Mouse (Mus musculus): ENCODE data around the gene Hspa12a. TPM values are rescaled to one million over a fixed set of nuclear protein-coding genes. Genes with fewer than 3 reads are reported as not detected.
A peak's percentile ranks its signal among the peaks of the same experiment; 100 is the strongest.

Hspa12a gene
- polyA plus RNA-seq, 1 experiment from 2014 or later = 35.4 TPM

DNA sequence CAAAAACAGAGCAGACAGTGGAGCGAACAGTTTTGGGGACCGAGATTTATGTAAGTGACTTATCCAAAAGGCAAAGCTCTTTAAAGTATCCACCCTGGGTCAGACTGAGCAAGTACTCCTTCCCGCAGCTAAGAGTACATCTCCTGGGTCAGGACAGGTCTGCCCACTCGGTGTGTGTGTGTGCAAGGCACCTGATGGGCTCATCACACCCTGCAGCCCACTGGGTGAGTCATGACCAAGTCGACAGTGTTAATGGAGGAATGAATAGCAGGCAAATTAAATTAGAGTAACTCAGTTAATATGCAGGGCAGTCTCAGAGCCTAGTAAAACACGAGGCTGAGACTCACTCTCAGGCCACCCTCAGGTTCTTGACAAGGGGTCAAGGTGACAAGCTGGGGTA lies 134.6 kb downstream of the Hspa12a start:
- 87% methylated on average over 6 of the region's 6 CpGs for WGBS
- Histone ChIP-seq H3K4me1 (replicated peaks) (peaks cover 8% of the 10 kb centered on the region; the same call in 1 of the 2 replicates), H3K9ac (replicated peaks) (no peak overlapping the region), H3K4me2 (replicated peaks) (no peak overlapping the region), H3K27ac (no peak overlapping the region), H3K4me3 (replicated peaks) (no peak overlapping the region), H3K27me3 (no peaks in the 10 kb centered on the region), H3K9me3 (no peaks in the 10 kb centered on the region), H3K36me3 (no peaks in the 10 kb centered on the region; the same call in 1 of the 2 replicates)
- ATAC-seq = 0 out of 2 replicates have a peak, but pooled peaks have one; percentile 51

DNA sequence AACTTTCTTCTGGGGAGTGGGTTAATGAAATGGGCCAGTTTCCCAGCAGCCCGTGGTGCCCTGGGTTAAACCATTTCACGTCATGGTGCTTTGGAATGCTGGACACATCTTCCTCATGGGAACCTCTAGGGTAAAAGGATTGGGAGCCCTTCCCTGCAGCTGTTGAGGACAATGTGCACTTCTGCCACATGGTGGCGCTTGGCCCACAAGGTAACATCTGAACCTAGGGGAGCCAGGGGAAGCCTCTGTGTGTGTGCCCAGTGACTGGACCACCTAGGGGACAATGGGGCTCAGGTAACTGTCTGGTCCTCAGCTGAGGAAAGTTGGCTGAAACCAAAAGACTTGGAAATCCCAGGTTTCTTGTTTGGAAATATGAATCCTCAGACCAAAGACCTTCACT lies 137.1 kb downstream of the Hspa12a start:
- peaks cover 8% of the 10 kb centered on the region; the same call in 1 of the 2 replicates for H3K4me1 ChIP-seq (replicated peaks)
- 6% methylated on average over 3 of the region's 3 CpGs for WGBS
- peaks cover 16% of the 10 kb centered on the region; the same call in 1 of the 2 replicates for H3K36me3 ChIP-seq
- no peak overlapping the region for H3K4me3 ChIP-seq (replicated peaks)
- ATAC-seq = peak; percentile 70; the same call in 1 of the 2 replicates
- H3K9me3 ChIP-seq = no peaks in the 10 kb centered on the region
- H3K27ac ChIP-seq = no peak overlapping the region
- H3K9ac ChIP-seq (replicated peaks) = no peak overlapping the region
- H3K4me2 ChIP-seq (replicated peaks) = no peak overlapping the region
- H3K27me3 ChIP-seq = no peaks in the 10 kb centered on the region

DNA sequence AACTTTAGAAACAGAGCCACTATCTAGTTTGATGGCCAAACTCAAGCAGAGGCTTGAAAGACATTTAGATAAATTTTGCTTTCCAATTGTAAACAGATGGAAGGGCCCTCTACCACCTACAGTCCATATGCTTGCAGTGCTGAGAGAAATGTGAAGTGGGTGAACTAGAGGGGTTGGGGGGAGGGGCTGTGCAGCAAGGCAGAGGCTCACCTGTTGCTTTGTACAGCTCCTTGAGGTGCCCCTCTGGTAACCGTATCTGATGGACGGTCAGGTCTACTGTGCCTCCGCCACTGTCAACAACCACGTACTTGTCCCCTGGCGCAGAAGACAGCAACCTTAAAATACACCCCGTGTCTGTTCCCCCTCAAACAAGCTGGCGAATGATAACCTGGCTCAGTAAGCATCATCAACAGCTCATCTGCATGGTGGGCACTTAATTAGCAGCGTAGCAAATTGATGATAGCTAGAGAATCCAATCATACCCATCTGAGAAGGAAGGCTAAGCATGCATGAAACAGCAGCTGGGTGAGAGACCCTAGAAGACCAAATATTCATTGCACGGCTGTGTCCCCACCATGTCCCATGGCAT lies 138.2 kb downstream of the Hspa12a start:
- WGBS = 91% methylated on average over 9 of the region's 9 CpGs
- H3K9me3 ChIP-seq = no peaks in the 10 kb centered on the region

GRCm38 (mm10) chr19:58795114-58795669 lies 148.3 kb downstream of the Hspa12a start:
- ATAC-seq = peak; percentile 79
- Histone ChIP-seq H3K27me3 (no peaks in the 10 kb centered on the region), H3K36me3 (peaks cover 21% of the 10 kb centered on the region), H3K4me2 (replicated peaks) (no peak overlapping the region), H3K27ac (no peak overlapping the region), H3K9ac (replicated peaks) (no peak overlapping the region), H3K9me3 (no peaks in the 10 kb centered on the region), H3K4me1 (replicated peaks) (peaks cover 8% of the 10 kb centered on the region; the same call in 1 of the 2 replicates), H3K4me3 (replicated peaks) (no peak overlapping the region)
- 66% methylated on average over 12 of the region's 12 CpGs for WGBS

More for the DNA sequence above, 138.2 kb downstream of the Hspa12a start:
- Histone ChIP-seq H3K4me3 (replicated peaks) (no peak overlapping the region), H3K4me2 (replicated peaks) (no peak overlapping the region), H3K27me3 (no peaks in the 10 kb centered on the region), H3K4me1 (replicated peaks) (peaks cover 8% of the 10 kb centered on the region; the same call in 1 of the 2 replicates), H3K36me3 (peaks cover 27% of the 10 kb centered on the region), H3K27ac (no peak overlapping the region), H3K9ac (replicated peaks) (no peak overlapping the region)
- no peak for ATAC-seq

DNA sequence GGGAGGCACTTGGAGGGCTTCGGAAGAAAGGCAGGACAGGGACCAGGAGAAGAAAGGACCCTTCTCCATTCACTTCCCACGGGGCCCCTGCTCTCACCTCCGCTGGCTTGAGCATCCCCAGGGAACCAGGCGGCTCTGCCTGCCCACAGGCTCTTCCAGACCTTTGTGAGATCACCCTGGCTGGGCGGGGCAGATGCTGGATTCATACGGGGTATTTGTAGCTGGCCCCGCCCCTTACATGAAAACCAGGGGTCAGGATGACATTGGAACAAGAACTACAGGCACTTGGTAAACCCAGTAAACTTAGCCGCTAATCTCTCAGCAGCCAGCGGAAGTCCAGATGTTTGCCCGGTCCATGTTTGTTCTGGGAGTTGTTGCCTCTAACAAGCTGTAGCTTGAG lies 149.2 kb downstream of the Hspa12a start, which contains the start of gene 1700019N19Rik:
Gene 1700019N19Rik (minus strand): TSS at position 178 of the 400 bp plus-strand sequence.
- 44% methylated on average over 10 of the region's 10 CpGs for WGBS

DNA sequence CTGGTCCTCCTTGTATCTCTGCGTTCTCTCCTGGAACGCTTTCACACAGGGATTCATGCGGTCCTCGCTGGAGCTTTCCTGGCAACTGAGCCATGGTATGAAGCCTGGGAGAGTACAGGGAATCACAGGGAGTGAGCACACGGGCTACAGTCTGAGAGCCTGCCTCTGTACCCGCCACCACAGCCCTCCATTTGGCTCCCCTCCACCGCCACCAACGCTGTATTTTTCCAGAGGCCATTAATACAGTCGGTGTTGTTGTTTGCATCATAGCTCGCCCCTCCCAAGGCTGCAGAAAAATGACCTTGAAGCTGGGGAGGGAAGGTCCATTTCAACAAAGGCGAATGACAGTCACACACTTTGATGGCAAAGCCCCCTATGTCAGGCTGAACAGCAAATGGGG lies 154.3 kb downstream of the Hspa12a start:
- Histone ChIP-seq H3K4me2 (replicated peaks) (no peak overlapping the region), H3K9ac (replicated peaks) (no peak overlapping the region), H3K27me3 (no peaks in the 10 kb centered on the region), H3K36me3 (no peaks in the 10 kb centered on the region), H3K27ac (peak overlapping the region; percentile 41), H3K9me3 (no peaks in the 10 kb centered on the region), H3K4me1 (replicated peaks) (peaks cover 3% of the 10 kb centered on the region), H3K4me3 (replicated peaks) (no peak overlapping the region)
- 78% methylated on average over 11 of the region's 11 CpGs for WGBS
- ATAC-seq = no peak

More for the DNA sequence above, 149.2 kb downstream of the Hspa12a start, which contains the start of gene 1700019N19Rik:
- Histone ChIP-seq H3K36me3 (peaks cover 12% of the 10 kb centered on the region), H3K27ac (peak within 1 kb of the TSS; percentile 17; the same call in 1 of the 2 replicates), H3K4me2 (replicated peaks) (no peak within 1 kb of the TSS), H3K4me1 (replicated peaks) (peaks cover 8% of the 10 kb centered on the region; the same call in 1 of the 2 replicates), H3K4me3 (replicated peaks) (no peak within 1 kb of the TSS), H3K9me3 (no peaks in the 10 kb centered on the region), H3K27me3 (no peaks in the 10 kb centered on the region), H3K9ac (replicated peaks) (no peak within 1 kb of the TSS)
- 0 out of 2 replicates have a peak, but pooled peaks have one; percentile 14 for ATAC-seq

GRCm38 (mm10) chr19:58783938-58784337 lies 159.5 kb downstream of the Hspa12a start:
- no peaks in the 10 kb centered on the region for H3K36me3 ChIP-seq
- no peaks in the 10 kb centered on the region for H3K27me3 ChIP-seq
- H3K9me3 ChIP-seq = no peaks in the 10 kb centered on the region
- 28% methylated on average over 7 of the region's 7 CpGs for WGBS
- peak overlapping the region; percentile 60 for H3K27ac ChIP-seq
- H3K4me1 ChIP-seq (replicated peaks) = peaks cover 21% of the 10 kb centered on the region
- no peak overlapping the region for H3K4me3 ChIP-seq (replicated peaks)
- H3K9ac ChIP-seq (replicated peaks) = no peak overlapping the region
- ATAC-seq = peak; percentile 83; the same call in 1 of the 2 replicates
- H3K4me2 ChIP-seq (replicated peaks) = no peak overlapping the region

DNA sequence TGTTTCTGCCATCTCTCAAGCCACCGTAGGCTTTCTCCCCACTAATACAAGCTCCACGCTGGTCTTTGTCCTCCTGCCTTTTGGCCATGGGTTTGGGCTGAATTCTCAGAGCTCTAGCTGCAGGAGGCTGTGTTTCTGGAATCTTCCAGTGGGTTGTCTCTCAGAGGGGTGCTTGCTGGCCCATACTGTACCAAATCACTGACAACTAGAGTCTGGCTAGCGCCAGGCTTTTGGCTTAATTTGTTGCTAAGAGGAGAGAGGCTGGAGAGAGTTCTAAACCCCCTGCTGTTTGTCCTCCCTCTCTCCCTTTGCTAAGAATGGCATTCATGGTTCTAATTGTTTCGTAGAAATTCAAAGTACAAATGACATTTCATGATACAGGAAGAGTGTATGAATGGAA lies 161.9 kb downstream of the Hspa12a start:
- Histone ChIP-seq H3K4me2 (replicated peaks) (no peak overlapping the region), H3K9ac (replicated peaks) (no peak overlapping the region), H3K4me1 (replicated peaks) (peaks cover 21% of the 10 kb centered on the region), H3K27me3 (no peaks in the 10 kb centered on the region), H3K27ac (no peak overlapping the region), H3K9me3 (no peaks in the 10 kb centered on the region), H3K4me3 (replicated peaks) (no peak overlapping the region), H3K36me3 (no peaks in the 10 kb centered on the region)
- ATAC-seq = no peak
- WGBS = 24% methylated on average over 4 of the region's 4 CpGs

- Histone ChIP-seq H3K4me1 (replicated peaks) (peaks cover 2% of the 10 kb centered on the region), H3K9me3 (no peaks in the 10 kb centered on the region), H3K4me2 (replicated peaks) (no peak overlapping the region), H3K27me3 (no peaks in the 10 kb centered on the region), H3K36me3 (no peaks in the 10 kb centered on the region), H3K4me3 (replicated peaks) (no peak overlapping the region), H3K9ac (replicated peaks) (no peak overlapping the region), H3K27ac (no peak overlapping the region)
- ATAC-seq = no peak
- WGBS = 83% methylated on average over 5 of the region's 5 CpGs
Observed at GRCm38 (mm10) chr19:58776461-58776860, 167.0 kb downstream of the Hspa12a start.

- Histone ChIP-seq H3K9ac (replicated peaks) (no peak overlapping the region), H3K27ac (no peak overlapping the region), H3K27me3 (peaks cover 5% of the 10 kb centered on the region; the same call in 1 of the 2 replicates), H3K36me3 (no peaks in the 10 kb centered on the region), H3K4me3 (replicated peaks) (no peak overlapping the region), H3K4me2 (replicated peaks) (no peak overlapping the region), H3K4me1 (replicated peaks) (peaks cover 10% of the 10 kb centered on the region), H3K9me3 (no peaks in the 10 kb centered on the region)
- 18% methylated on average over 6 of the region's 6 CpGs for WGBS
- no peak for ATAC-seq
Observed at GRCm38 (mm10) chr19:58767329-58767728, 176.1 kb downstream of the Hspa12a start.

GRCm38 (mm10) chr19:58762848-58763541 lies 180.5 kb downstream of the Hspa12a start:
- peak; percentile 83 for ATAC-seq
- Histone ChIP-seq H3K9me3 (no peaks in the 10 kb centered on the region), H3K27me3 (peaks cover 5% of the 10 kb centered on the region; the same call in 1 of the 2 replicates), H3K4me3 (replicated peaks) (no peak overlapping the region), H3K9ac (replicated peaks) (no peak overlapping the region), H3K36me3 (no peaks in the 10 kb centered on the region), H3K4me2 (replicated peaks) (peak overlapping the region; percentile 17; the same call in 1 of the 2 replicates), H3K27ac (no peak overlapping the region), H3K4me1 (replicated peaks) (peaks cover 10% of the 10 kb centered on the region)
- 11% methylated on average over 12 of the region's 12 CpGs for WGBS

DNA sequence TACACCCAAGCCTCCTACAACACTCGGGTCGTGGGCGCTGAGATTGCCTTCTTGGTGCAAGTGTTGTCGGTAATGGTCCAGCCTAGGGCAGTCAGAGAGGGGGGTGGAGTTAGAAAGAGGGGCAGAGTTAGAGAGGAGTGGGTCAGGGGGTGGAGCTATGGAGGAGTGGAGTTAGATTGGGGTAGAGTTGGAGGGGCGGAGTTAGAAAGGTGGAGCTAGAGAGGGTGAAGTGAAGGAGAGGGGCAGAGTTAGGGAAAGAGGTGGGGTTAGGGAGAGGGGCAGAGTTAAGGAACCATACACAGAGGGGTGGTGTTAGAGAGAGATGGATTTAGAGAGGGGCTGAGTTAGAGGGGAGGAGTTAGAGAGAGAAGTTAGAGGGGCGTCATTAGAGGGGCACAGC lies 181.1 kb downstream of the Hspa12a start:
- Histone ChIP-seq H3K36me3 (no peaks in the 10 kb centered on the region), H3K9me3 (no peaks in the 10 kb centered on the region), H3K4me2 (replicated peaks) (no peak overlapping the region), H3K27me3 (no peaks in the 10 kb centered on the region), H3K4me1 (replicated peaks) (peaks cover 7% of the 10 kb centered on the region), H3K9ac (replicated peaks) (no peak overlapping the region), H3K4me3 (replicated peaks) (no peak overlapping the region), H3K27ac (no peak overlapping the region)
- peak; percentile 55 for ATAC-seq
- WGBS = 27% methylated on average over 6 of the region's 6 CpGs
